Mouse (Mus musculus): ENCODE data around the gene Coro1b.

DNA sequence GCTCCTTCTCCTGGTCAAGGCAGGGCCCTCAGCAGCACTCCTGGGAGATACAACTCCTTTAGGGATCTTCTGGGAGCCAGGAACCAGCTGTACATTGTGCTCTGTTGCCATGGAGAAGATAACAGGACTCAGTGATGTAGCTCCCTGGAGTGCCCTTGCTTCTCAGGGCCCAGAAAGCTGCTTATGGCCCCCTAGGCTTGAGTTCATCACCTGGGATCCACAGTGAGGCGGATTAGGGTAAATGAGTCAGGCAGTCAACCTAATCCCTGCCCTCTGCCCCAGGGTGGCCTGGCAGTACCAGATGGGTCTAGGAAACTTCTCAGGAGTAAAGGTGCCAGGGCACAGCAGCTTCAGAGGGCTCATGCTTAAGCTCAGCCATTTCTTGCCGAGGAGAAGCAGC is 9.0 kb upstream of the Coro1b start, which contains the start of gene Gpr152:
- TF ChIP-seq CTCF (IDR thresholded peaks at IDR 0.05; ENCODE audit: borderline replicate concordance, insufficient read depth, low read depth, low read length) = no peak
- no peak for TF ChIP-seq POLR2A (IDR thresholded peaks at IDR 0.05; ENCODE audit: borderline replicate concordance, insufficient read depth, low read length)

Data from cerebellum, adult 2 months (tissue).